Comparison of ENCODE assay signal across 20 mouse cellular contexts in genomic region chr6:148305191-148305590, GRCm38 (mm10).
"Had no signal": no experiment of that assay in that cellular context is flagged by ENCODE, and none has a peak within 500 bp of the region (broad histone marks: within the 10 kb centered on the region; RNA-seq: fewer than 3 reads in every experiment).

No protein-coding gene starts in this region.

- H3K4me2 ChIP-seq: limb, embryonic 13.5 days; liver, embryonic 11.5 days; lung, embryonic 14.5 days; midbrain, embryonic 12.5 days; neural tube, embryonic 13.5 days; stomach, embryonic 15.5 days had no signal

- H3K4me1 ChIP-seq: limb, embryonic 10.5 days; limb, embryonic 13.5 days; midbrain, embryonic 12.5 days; neural tube, embryonic 13.5 days; stomach, embryonic 15.5 days had no signal

- H3K27ac ChIP-seq: limb, embryonic 10.5 days; limb, embryonic 13.5 days; liver, embryonic 14.5 days; macrophage; midbrain, embryonic 12.5 days; neural tube, embryonic 13.5 days; stomach, embryonic 15.5 days had no signal

- DNase-seq: kidney, adult 9 months; kidney, postnatal 14 days; kidney, postnatal 4 days; liver, postnatal 0 days; lung, embryonic 14.5 days; right cerebral cortex, adult 18-20 months; right cerebral cortex, postnatal 14 days; right cerebral cortex, postnatal 4 days; thymus, postnatal 25 days had no signal

- H3K4me3 ChIP-seq: limb, embryonic 10.5 days; limb, embryonic 13.5 days; midbrain, embryonic 12.5 days; myocyte; neural tube, embryonic 13.5 days; stomach, embryonic 15.5 days had no signal

- ATAC-seq: liver, postnatal 0 days; lung, postnatal 0 days; midbrain, embryonic 16.5 days had no signal

- H3K9me3 ChIP-seq: limb, embryonic 10.5 days; limb, embryonic 13.5 days; midbrain, embryonic 12.5 days; neural tube, embryonic 13.5 days; stomach, embryonic 15.5 days had no signal

- H3K9ac ChIP-seq: limb, embryonic 13.5 days; liver, embryonic 14.5 days; liver, postnatal 0 days; lung, embryonic 14.5 days; midbrain, embryonic 12.5 days; neural tube, embryonic 13.5 days; stomach, embryonic 15.5 days had no signal

- H3K27me3 ChIP-seq: limb, embryonic 13.5 days; midbrain, embryonic 12.5 days; neural tube, embryonic 13.5 days; stomach, embryonic 15.5 days had no signal

- H3K36me3 ChIP-seq: limb, embryonic 10.5 days; limb, embryonic 13.5 days; midbrain, embryonic 12.5 days; neural tube, embryonic 13.5 days; stomach, embryonic 15.5 days had no signal
